Mouse (Mus musculus) heart, postnatal 36 days (tissue): ENCODE data around the gene Mtcl1. TPM values are rescaled to one million over a fixed set of nuclear protein-coding genes. Genes with fewer than 3 reads are reported as not detected.
"Not testable (repeated sequence)": the region's sequence is repeated elsewhere in the genome, so short reads cannot be mapped to it uniquely, and the experiment has no call there.

Experiments
- DNase-seq, 2 experiments: peaks; one replicate each; pipeline ENCODE4 v3.0.0; 2021 to 2022
- intact Hi-C: fragments of 180-260 bp; cut with DNase I; formaldehyde crosslinking; loops from one replicate; pipeline ENCODE4 v1.15.1; 2025
- total RNA-seq, 2 experiments: library from RNA; stranded (reverse); gene quantifications; 2 replicates each; pipeline ENCODE4 v1.2.3; 2021

The Mtcl1 gene
- total RNA-seq, 2 experiments from 2014 or later: 4.4 to 6.3 TPM

DNA sequence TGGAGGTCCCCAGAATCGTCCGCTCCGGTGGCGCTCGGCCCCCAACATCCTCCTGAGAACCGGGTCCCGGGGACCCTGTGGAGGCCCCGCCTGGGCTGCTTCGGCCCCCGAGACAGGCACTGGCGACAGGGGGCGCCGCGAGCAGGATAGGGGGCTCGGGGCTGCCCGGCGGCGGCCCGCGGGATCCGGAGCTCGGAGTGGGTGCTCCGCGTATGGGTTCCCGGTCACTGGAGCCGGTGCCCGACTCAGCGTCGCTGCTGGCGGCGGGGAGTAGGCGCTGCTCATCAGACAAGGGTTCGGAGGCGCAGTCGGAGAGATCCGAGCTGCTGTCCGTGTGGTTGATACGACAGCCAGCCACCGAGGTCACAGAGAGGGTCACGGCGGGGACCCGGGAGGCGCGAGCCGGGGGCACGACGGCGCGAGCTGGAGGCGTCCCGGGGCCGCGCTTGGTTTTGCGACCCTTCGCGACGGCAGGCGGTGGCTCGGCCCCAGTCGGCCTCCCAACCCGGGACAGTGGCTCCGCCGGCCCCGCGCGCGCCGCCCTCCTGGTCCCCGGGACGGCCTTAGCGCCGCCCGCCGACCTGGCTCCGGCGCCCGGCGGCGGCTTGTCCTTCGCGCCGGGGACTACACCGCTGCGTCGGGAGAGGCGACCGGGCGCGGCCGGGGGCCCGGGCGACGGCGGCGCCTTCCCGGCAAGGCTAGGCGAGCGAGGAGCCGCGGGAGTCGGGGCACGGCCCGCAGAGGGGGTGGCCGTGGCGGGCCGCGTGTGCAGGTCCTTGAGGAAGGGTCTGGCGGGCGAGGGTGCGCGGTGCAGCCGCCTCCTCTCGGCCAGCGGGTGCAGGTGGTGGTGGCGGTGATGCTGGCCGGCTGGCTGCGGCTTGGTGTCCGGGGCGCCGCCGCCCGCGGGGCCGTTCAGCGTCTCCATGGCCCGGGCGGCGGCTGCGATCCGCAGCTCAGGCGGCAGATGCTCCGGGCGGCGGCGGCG lies 837 bp downstream of the Mtcl1 start:
- intact Hi-C loops: loop anchor here (5.0 kb wide), 1 partner anchor 106 kb away; no protein-coding TSS in a partner anchor
- peak; percentile 63 to 64 for DNase-seq

DNA sequence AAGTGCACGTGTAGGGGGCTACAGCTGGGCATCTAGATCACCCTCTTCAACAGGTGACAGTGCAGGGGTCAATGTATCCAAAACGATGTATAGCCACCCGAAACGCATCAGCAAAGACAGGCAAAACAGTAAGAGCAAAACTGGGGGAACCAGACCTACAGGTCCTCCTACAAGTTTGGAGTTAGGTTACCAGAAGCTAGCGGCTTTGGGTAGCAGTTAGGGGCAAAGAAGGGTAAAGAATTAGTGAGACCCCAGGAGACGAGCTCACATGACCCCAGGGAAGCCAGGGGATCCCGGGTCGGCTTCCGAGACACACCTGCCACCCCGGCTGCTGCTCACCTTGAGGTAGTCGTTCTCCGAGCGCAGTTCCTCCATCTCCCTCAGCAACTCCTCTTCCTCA lies 1.6 kb downstream of the Mtcl1 start:
- intact Hi-C loops: loop anchor here (5.0 kb wide), 1 partner anchor 106 kb away; no protein-coding TSS in a partner anchor
- no peak for DNase-seq

DNA sequence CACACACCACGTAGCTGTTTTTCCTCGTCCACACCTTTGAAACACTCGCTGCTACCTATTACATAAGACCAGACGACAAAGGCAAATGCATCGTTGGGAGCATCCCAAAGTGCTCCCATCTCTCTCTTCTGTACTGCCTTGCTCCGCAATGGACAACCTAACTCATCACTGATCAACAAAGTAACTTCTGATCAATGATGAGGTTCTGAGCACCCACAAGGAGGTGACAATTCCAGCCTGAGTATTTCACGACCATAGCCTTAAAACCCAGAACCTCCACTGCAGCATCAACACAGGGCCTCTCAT lies 2.6 kb downstream of the Mtcl1 start:
- intact Hi-C loops: loop anchor here (5.0 kb wide), 1 partner anchor 105 kb away; no protein-coding TSS in a partner anchor
- DNase-seq: no peak

GRCm38 (mm10) chr17:66446196-66447006 lies 3.1 kb downstream of the Mtcl1 start:
- intact Hi-C loops: loop anchor here (5.0 kb wide), 1 partner anchor 104 kb away; no protein-coding TSS in a partner anchor
- DNase-seq: no peak

GRCm38 (mm10) chr17:66444059-66444700 lies 5.4 kb downstream of the Mtcl1 start:
- intact Hi-C loops: no loop called here

DNA sequence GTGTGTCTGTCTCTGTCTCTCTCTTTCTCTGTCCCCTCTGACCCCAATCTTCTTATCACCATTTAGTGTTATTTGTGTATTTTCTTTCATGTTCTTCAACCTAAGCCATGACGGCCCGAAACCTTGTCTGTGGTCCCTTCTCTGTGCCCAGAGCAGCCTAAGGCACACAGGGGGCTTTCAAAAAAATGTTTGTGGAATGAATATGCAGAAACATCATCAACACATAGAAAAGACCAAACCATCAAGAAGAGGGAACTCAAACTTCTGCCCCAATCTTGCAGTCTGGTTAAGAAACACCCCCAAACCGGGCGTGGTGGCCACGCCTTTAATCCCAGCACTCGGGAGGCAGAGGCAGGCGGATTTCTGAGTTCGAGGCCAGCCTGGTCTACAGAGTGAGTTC lies 9.7 kb downstream of the Mtcl1 start:
- intact Hi-C loops: no loop called here
- no peak for DNase-seq

More at GRCm38 (mm10) chr17:66444059-66444700, 5.4 kb downstream of the Mtcl1 start:
- no peak for DNase-seq

GRCm38 (mm10) chr17:66439051-66439753 lies 10.3 kb downstream of the Mtcl1 start:
- intact Hi-C loops: no loop called here
- DNase-seq: no peak

DNA sequence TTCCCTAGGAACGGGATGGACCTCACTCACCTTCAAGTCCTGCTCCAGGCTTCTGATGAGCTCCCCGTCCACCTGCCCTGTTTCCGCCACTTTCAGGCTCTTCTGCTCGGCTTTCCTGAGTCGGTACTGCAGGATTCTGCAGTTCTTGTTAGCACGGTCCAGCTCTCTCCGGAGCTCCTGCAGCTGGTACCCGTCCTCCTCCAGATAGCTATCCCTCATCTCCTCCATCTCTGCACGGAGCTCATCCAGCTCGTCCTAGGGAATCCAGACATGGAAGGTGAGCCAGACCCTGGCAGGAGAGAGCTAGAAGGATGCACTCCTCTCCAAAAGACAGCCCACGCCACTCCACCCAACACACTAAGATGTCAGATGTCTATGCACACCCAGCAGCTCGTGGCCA lies 11.4 kb downstream of the Mtcl1 start:
- intact Hi-C loops: no loop called here
- no peak for DNase-seq

DNA sequence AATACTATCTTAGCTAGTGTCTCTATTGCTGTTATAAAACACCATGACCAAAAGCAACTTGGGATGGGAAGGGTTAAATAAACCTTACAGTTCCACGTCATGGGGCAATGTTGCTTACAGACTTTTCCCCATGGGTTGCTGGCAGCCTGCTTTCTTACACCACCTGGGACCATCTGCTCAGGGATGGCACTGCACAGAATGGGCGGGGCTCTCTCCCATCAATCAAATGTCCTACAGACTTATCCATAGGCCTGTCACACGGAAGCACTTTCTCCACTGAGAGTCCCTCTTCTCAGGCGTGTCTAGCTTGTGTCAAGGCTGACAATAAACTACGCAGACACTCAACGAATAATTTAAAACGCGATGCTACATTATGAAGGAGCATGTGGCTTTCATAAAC lies 12.7 kb downstream of the Mtcl1 start:
- no peak for DNase-seq
- intact Hi-C loops: no loop called here

GRCm38 (mm10) chr17:66435982-66436381 lies 13.6 kb downstream of the Mtcl1 start:
- intact Hi-C loops: no loop called here
- no peak for DNase-seq

- DNase-seq: no peak
- intact Hi-C loops: no loop called here
These were observed 14.5 kb downstream of the Mtcl1 start for GRCm38 (mm10) chr17:66435007-66435406.

DNA sequence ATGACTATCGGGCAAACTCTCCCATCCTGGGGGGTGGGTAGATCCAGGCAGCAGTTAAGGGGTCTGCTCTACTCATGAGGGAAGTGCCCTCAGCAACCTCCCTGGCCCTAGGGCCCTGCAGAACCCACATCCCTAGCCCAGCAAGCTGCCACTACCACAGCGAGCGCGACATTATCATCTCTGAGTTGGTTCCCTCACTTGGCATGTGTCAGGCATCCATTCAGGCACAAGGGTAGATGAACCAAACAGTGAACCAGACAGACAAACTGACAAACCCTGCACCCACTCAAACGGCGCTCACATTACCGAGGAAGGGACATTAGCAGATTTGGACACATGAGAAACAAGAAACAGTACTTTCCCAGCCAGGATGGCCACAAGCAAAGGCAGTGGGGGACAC lies 15.0 kb downstream of the Mtcl1 start:
- intact Hi-C loops: no loop called here

GRCm38 (mm10) chr17:66424601-66425000 lies 24.9 kb downstream of the Mtcl1 start:
- intact Hi-C loops, DNase-seq: not testable (repeated sequence)

More for the DNA sequence above, 15.0 kb downstream of the Mtcl1 start:
- no peak for DNase-seq

DNA sequence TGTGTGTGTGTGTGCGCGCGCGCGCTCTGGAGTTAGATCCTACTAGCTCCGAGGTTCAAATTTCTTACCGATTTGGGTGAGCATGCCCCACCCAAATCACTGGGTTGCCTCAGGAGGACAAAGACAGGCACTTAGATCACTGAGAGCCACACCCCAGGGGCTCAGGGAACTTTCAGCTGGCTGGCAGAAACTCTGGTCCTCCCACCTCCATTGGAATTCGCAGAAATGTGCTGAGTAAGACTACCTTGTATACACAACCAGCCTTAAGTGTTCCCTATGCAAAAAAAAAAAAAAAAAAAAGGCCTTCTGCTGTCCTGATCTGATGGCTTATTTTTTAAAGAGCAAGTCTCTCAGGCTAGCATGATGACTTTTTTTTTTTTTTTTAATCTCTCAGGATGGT lies 30.1 kb downstream of the Mtcl1 start:
- no peak for DNase-seq
- intact Hi-C loops: no loop called here

- no peak for DNase-seq
- intact Hi-C loops: no loop called here
These were observed 31.8 kb downstream of the Mtcl1 start for GRCm38 (mm10) chr17:66417748-66418147.

- intact Hi-C loops: no loop called here
- DNase-seq: no peak
These were observed 32.2 kb downstream of the Mtcl1 start for GRCm38 (mm10) chr17:66417329-66417728.

DNA sequence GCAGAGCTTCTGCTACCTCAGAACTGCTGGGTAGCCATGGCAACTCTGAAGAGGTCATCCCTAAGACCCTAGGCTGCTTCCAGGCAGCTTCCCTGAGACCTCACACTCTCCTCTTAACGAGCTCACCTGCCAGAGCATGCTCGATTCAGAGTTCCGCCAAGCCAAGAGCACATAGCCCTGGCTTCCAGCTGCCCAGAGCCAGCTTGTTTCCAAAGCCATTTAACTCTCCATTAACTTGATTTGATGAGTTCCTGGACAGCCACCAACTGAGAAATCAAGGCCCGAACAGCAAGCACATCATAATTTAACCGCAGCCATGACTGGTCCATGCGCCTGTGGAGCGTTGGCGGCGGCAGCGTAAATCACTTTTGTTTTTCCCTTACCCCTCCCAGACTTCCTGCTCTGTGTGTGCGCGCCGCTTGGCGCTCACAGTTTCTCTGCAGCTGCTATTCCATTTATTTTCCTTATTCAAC lies 32.7 kb downstream of the Mtcl1 start:
- intact Hi-C loops: no loop called here
- no peak for DNase-seq

DNA sequence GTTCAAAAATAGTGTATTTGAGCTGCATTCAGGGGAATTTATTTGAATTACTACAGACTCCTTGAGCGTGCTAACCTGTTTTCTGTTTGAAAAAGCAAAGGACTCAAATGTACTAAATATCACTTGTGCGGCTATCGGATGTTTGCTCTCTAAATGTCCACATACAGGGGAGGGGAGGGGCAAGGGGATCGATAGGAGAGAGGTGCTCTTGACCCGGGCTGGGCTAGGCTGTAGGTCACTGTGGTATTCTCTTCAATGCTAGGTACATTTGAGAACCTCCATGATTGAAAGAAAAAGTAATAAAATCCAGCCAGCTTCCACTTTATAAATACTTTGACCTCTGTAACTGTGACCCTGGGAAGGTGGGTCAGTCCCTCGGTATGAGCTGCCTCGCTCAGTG lies 33.1 kb downstream of the Mtcl1 start:
- no peak for DNase-seq
- intact Hi-C loops: no loop called here

- intact Hi-C loops: no loop called here
- no peak for DNase-seq
These were observed 35.2 kb downstream of the Mtcl1 start for GRCm38 (mm10) chr17:66414331-66414730.
